Mouse (Mus musculus): ENCODE results near the gene Tcaim.
"Not testable (repeated sequence)": the region's sequence is repeated elsewhere in the genome, so short reads cannot be mapped to it uniquely, and the experiment has no call there.

The Tcaim gene

GRCm38 (mm10) chr9:122854526-122854925 is 49.2 kb downstream of the Tcaim start:
- DNase-seq (ENCODE audit: low spot score) = no peak

DNA sequence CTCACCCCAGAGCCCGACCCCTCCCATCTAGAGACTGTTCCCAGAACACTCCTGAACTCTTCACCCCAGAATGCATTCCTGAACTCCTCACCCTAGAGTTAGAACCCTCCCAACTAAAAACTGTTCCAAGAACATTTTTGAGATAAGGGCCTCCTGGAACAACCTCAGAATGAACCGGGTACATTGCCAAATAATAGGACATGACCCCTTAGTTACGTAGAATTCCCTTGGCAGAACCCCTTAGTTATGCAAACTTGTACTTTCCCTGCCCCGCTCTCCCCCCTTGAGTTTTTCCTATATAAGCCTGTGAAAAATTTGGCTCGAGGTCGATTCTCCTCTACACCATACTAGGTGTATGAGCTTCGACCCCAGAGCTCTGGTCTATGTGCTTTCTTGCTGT is 49.8 kb downstream of the Tcaim start:
- DNase-seq (ENCODE audit: low spot score) = not testable (repeated sequence)

DNA sequence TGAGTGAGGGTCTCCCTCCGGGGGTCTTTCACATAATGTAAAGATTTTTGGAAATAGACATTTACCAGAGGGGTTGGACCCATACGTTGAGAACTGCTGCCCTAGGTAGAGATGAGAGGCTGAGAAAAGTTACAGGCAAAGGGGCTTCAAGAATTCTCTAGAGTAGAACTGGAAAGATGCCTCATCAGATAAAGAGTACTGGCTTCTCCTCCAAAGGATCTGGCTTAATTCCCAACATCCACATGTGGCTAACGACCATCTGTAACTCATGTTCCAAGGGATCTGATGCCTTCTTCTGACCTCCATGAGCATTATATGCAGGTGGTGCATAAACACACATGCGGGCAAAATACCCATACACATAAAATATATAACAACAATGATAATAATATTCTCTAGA is 50.3 kb downstream of the Tcaim start:
- no peak for DNase-seq (ENCODE audit: low spot score)

GRCm38 (mm10) chr9:122856716-122857115 is 51.4 kb downstream of the Tcaim start:
- no peak for DNase-seq (ENCODE audit: low spot score)

DNA sequence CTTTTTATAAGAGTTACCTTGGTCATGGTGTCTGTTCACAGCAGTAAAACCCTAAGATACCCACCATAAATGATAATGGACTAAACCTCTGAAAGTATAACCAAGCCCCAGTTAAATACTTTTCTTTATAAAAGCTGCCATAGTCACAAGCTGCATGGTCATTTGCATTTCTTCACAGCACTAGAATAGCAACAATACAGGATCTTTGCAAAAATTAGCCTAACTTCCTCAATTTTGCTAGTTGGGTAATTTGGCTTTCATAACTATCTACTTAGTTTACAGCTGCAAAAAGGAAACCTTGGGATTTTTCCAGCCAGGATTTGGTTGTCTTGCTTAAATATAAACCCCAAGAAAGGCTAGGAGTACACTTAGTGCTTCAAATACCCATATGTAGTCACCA is 55.4 kb downstream of the Tcaim start:
- no peak for DNase-seq (ENCODE audit: low spot score)

GRCm38 (mm10) chr9:122863731-122864130 is 58.4 kb downstream of the Tcaim start:
- DNase-seq (ENCODE audit: low spot score) = no peak

GRCm38 (mm10) chr9:122864848-122865247 is 59.5 kb downstream of the Tcaim start:
- no peak for DNase-seq (ENCODE audit: low spot score)

DNA sequence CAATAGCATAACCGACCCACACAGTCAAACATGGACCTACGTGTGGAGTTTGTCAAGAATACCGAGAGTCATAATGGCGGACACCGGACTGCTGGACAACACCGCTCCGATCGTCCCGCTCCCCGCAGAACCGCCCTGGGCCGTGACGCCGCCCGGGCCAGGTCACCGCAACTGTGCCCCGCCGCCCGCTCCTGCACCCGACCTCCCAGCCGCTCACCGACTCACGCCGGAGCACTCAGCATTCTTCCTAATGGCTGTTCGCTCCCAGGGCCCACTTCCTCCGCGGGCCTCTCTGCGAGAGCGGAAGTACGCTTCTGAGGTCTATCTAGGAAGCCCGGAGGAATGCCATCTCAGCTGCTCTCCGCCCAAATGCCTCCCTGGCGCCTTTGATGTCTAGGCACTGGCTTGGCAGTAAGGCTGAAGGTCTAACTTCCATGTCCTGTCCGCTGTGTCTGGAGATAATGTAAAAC is 60.4 kb downstream of the Tcaim start, which contains the start of gene Zfp445:
Gene Zfp445 (minus strand): TSS at position 310 of the 470 bp plus-strand sequence.
- DNase-seq (ENCODE audit: low spot score) = peak; percentile 68

DNA sequence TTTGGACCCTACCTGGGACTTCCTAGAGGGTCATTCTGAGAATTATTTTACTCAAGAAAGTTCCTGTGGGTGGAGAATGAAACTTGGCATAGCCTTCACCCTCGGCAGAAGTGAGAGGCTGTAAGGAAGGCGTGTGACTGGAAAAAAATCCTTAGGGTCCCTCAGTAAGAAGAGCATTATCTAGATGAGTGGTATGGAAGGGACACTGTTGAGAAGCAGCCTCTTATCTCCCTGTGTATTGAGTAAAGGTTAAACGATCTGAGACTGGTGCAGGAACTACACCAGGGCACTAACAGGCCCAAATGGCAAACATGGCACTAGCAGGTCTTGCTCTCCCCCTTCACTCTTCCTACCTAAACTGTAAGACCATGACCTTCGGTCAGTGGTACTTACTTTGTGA is 60.9 kb downstream of the Tcaim start:
- DNase-seq (ENCODE audit: low spot score) = no peak

DNA sequence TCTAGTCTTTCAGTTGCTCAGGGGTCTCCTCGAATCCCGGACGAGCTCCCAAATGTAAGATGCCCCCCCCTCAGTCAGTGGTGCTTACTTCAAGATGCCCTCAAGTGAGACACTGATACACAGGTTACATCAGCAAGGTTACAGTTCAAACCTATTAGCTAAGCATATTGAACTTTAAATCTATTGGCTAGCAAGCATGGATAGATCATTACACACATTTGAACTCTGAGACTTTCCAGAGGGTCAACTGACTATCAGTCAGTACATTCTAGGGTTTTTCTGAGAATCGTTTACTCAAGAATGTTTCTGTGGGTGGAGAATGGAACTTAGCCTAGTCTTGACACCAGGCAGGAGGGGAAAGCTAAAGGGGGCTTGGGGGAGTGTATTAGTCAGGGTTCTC is 67.3 kb downstream of the Tcaim start:
- DNase-seq (ENCODE audit: low spot score) = no peak

- DNase-seq (ENCODE audit: low spot score) = no peak
These were observed 69.3 kb downstream of the Tcaim start for GRCm38 (mm10) chr9:122874653-122875052.

- no peak for DNase-seq (ENCODE audit: low spot score)
These were observed 69.8 kb downstream of the Tcaim start for GRCm38 (mm10) chr9:122875145-122875544.

DNA sequence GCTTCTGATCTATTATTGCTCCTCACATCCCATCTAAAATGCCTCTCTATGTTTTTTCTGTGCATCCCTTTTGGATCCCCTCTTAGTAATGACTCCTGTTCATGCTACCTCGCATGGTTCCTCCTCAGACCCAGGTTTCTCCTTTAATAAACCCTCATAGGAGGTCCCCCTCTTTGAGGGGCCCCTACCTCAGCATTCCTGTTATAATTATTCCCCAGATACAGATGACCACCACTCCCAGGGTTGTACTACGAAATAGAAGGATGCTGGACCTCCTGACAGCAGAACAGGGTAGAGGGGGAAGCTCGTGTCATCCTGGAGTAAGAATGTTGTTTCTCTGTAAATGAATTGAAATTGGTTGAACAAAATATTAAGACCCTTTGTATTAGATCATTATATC is 80.0 kb downstream of the Tcaim start, which contains the start of gene Zkscan7:
Gene Zkscan7 (plus strand): TSS at position 301 of the 400 bp plus-strand sequence.
- no peak for DNase-seq (ENCODE audit: low spot score)
